Mouse (Mus musculus): ENCODE measurements around the gene 4930578C19Rik.
A peak's percentile ranks its signal among the peaks of the same experiment; 100 is the strongest.
"Not testable (repeated sequence)": the region's sequence is repeated elsewhere in the genome, so short reads cannot be mapped to it uniquely, and the experiment has no call there.

The 4930578C19Rik gene

DNA sequence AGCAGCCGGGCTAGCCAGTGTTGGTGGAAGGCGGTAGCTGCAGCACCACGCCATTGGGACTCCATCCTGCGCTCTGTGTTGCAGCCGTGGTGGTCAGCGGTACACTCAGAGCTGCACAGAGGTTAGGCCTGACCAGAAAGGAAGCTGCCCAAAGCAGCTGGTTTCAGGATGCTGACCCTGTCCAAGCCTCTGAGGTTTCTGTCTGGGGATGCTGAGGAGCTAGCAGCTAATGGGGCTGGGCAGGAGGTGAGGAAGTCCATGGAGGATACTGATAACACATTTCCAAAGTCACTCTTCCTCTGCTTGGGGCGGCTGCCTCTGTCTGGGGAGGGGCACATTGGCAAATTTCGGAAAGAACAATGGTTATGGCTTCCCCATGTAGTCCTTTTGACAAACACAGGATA lies at the start of gene 4930578C19Rik:
4930578C19Rik (minus strand) TSS at position 200 of the 404 bp plus-strand sequence.
- no peak for DNase-seq (ENCODE audit: low spot score)

DNA sequence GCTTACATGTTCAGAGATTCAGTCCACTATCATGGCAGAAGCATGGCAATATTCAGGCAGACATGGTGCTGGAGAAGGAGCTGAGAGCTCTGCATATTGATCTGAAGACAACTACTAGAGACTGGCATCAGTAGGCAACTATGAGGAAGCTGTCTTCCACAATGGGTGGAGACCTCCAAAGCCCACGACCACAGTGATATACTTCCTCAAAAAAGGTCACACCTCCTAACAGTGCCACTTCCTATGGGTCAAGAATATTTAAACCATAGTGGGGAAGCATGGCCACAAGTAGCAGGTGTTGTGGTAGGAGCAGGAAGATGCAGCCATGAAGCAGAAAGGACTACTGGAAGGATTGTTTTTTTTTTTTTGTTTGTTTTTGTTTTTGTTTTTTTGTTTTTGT lies 6.5 kb upstream of the 4930578C19Rik start:
- no peak for DNase-seq (ENCODE audit: low spot score)

DNA sequence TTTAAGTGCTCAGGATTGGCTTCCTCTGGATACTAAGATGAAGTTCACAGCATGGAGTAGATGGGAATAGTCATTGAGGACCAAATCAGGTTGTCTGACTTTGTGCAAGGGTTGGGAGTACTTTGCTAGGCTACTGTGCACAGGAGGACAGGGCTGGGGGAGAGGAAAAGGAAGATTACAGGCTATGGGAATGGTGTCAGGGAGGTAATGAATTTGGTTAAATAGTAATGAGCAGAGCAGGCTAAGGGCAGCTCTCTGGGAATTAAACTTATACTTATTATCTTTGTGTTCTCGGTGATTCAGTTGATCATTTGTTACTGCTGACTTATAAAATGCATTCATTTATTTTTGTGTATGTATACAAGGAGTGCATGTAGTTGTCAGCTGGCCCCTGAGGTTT lies 1.7 kb upstream of the 4930578C19Rik start:
- DNase-seq (ENCODE audit: low spot score) = no peak

DNA sequence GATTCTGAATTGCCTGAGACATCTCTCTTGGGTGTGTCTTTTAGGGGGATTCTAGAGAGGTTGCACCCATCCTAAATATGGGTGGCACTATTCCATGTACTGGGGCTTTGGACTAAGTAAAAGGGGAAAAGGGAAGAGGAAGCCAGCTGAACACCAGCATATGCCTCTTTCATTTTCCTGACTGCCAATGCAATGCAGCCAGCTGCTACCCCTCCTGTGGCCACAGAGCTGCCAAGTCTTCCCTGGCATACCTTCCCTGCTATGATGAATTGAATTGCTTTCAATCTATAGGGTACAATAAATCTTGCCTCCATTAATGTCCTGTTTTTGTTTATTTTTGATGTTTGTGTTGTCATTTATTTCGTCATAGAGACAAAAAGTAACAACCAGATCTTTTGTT lies 9.6 kb downstream of the 4930578C19Rik start:
- DNase-seq (ENCODE audit: low spot score) = no peak

DNA sequence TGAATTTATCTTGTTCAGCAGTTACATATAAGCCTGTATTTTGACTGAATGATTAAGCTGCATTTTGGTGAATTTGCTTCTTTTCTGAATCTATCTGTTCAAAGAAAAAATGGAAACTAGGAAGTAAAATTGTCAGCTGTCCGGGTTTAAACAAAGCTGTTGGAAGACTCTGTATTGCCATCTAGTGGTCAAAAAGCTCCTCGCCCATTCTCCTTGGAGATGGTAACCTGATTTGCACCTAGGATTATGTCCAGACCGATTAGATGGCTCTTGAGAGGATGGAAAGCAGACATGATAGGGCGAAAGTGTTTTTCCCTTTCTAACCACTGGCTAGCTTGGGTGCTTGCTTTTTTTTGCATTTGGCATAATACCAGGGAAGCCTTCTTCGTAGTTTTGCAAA lies 19.1 kb downstream of the 4930578C19Rik start:
- peak; percentile 67 for DNase-seq (ENCODE audit: low spot score)

DNA sequence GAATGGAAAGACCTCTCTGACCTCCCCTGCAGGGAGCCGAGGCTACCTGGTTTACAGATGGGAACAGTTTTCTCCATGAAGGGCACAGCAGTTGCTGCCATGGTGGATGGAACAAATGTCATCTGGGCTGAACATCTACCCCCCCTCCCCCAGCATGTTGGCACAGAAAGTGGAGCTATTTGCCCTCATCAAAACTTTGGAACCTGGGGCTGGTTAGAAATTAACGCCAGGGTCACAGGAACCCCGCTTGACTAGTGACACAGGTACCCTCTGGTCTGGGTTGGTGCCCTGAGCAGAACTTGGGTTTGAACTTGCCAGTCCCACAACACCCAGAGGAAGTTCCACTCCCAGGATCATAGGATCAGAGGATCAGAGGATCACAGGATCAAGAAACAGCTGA lies 35.7 kb downstream of the 4930578C19Rik start:
- no peak for DNase-seq (ENCODE audit: low spot score)

DNA sequence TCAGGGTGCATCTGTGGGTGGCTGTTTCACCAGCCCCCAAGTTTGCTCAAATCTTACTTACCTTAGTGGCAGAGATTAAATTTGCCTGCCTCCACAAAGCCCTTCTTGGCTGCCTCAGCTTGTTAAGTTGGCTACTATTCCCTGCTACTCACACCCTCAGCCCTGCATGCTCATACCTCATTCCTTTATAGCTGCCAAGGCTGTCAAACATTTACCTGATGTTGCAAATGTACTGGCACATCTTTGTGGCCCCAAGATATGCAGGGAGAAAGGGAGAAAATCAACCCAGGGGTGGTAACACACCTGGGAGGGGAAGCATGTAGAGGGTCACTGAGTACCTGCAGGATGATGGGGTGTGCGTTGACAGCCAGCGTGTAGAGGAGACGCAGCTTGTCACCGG lies 38.0 kb downstream of the 4930578C19Rik start:
- DNase-seq (ENCODE audit: low spot score) = no peak

DNA sequence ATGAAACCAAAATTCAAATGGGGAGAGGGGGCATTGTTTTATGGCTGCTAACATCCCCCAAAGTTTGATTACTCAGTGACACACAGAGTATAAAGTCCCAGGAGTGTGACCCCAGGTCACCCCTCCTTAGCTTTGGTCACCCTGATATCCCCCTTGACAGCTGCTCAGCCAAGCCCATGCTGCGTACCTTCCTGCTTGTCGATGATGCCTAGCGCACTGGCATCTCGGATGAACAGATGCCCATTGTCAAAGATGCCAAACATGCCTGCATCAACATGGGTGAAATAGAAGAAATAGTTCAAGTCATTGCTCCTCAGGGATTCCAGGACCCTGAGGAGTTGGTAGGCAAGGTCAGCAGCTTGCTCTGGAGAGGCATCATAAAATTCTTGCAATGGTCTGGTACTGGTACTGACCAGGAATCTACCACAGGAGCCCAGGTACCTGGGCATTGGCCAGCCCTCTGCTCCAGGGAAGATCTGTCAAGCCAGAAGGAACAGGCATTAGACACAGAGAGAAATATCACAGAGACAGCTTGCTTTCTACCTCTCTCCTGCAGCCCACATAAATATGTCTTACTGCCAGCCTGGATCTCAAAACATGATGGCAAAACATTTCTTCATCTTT lies 40.9 kb downstream of the 4930578C19Rik start:
- DNase-seq (ENCODE audit: low spot score) = no peak

DNA sequence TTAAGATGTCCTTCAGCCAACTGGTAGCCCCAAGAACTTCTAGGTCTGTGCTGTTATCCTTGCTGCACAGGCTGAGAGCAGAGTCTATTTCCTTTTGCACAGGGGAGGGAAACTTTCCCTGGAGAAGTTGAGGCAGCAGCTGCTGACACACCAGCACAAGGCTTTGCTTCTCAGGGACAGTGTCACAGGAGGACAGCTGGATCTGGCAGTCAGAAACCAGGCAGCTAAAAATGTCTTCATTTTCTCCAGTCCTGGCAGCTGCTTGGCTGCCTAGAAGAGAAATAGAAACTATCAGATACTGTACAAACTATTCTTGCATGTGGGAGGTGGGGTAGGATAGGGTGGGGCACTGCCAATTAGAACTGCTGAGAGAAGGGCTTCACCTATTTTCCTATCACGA lies 42.2 kb downstream of the 4930578C19Rik start:
- no peak for DNase-seq (ENCODE audit: low spot score)

DNA sequence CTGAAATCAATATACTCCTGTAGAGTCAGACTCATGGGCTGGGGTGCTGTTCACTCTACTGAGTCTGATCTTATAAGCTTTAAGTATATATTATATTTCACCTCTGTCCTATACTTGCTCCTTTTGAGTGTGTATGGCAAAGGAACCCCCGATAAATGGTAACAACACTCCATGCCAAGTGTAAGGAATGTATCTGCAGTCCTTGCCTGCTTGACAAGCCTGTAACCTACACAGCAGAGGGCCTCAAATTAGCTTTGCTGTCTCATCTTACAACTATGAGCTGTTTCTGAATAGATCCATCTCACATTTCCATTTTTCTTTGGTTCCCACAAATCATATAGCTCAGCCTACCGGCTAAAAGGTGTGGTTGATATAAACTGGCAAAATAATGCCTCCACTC lies 46.6 kb downstream of the 4930578C19Rik start:
- no peak for DNase-seq (ENCODE audit: low spot score)

DNA sequence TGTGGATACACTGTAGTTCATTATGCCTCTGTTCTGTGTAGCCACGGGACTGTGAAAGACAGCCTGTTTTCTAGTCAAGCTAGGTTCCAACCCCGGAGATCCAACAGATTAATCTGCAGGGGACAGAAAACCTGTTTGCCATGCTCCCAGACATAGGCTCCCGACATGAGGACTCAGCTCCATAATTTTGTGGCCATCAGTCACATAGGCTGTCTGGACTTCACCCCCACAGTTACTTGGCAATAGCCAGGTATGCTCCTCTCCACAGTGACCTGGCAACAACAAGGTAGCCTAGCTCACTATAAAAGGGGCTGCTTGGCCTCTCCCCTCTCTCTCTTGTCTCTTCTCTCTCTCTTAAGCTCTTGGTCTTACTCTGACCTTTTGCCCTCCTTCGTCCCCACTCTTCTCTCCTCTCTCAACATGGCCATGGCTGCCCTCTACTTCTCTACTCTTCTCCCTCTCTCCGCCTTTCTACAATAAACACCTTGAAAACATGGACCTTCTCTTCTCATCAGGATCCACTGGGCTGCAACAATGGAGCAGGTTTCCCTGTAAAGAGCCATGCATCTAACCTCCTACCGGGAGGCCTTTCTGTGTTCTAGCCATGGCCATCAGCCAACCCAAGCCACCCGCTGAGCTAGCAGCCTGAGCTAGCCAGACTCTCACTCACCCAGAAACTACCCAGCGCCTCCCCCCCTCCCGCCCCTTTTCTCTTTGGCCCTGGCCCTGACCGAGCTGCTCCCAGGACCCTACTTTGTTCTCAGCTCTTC lies 49.9 kb downstream of the 4930578C19Rik start:
- no peak for DNase-seq (ENCODE audit: low spot score)

DNA sequence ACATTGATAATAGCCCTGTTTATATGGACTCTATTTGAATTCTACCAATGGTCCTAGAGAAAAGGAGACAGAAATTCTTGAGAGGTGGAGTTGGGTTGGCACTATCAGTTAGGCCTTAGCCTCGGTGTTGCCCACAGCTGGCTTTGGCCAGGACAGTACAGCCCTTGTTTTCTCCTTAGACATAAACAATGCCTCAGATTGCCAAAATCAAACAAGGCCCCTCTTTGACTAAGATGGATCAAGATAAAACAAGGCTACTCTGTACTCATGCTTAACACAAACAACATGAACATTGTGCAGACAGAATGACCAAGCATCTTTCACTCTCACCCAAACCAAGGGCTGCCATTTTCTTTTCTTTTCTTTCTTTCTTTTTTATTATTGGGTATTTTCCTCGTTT lies 51.6 kb downstream of the 4930578C19Rik start:
- no peak for DNase-seq (ENCODE audit: low spot score)

DNA sequence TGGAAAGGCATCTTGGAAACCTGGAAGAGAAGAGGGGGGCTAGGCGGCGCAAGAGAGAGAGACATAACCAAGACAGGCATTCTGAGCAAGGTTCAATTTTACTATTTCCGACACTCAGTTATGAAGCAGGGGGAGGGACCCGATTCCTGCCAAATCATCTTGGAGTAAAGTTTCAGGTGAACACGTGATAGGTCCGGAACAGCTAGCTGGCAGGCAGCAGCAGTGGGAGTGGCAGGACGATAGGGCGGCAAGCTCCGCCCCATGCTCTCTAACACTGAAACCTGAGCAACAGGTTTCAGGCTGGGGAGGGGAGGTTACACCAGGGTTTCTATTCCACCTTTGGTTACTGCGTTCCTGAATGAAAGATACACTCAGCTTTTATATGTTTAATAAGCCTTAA lies 58.9 kb downstream of the 4930578C19Rik start:
- no peak for DNase-seq (ENCODE audit: low spot score)

DNA sequence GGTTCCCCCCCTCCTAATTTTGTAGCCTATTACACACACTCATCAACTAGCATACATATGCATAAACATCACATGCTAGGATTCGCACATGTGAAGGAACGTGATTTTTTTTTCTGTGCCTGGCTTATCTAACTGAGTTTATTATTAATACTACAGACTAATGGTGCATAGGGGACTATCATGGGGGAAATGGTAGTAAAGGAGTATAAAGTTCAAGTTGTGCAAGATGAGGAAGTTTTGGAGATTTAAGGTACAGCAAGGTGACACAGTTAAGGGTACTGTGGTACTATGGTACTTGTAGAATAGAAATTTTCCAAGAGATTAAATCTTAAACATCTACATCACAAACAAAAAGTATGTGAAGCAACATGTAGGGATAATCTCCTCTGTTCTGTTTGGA lies 64.5 kb downstream of the 4930578C19Rik start:
- DNase-seq (ENCODE audit: low spot score) = no peak

DNA sequence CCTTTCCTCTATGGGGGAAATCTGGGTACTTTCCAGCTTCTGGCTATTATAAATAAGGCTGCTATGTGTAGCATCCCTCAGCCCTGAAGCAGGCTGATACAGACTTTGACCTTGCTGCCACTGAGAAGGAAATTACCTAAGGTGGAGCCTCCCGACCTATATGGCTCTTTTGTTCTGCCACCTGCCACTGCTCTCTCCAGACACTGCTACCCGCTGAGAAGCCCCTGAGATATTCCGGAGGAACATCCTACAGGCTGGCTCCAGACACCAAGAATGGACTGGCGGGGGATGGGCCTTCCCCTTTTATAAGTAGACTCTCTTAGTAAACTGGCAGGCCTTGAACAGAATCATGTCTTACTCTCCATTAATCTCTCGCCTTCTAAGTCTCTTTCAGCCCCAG lies 77.0 kb downstream of the 4930578C19Rik start:
- not testable (repeated sequence) for DNase-seq (ENCODE audit: low spot score)

All from left cerebral cortex, adult 11 months (tissue).